Mouse (Mus musculus) CH12.LX (cell line): ENCODE results near the gene Pcmt1.

Experiments
- BHLHE40 ChIP-seq: IDR thresholded peaks from 2 replicates; pipeline ENCODE4 v1.6.1; 2011; ENCODE audit warnings: mild to moderate bottlenecking, low read depth, low read length, improper control_type of control experiment
- CHD2 ChIP-seq: IDR thresholded peaks from 2 replicates; pipeline ENCODE4 v1.6.1; 2011; ENCODE audit warnings: low read length, improper control_type of control experiment
- CTCF ChIP-seq, 2 experiments: IDR thresholded peaks in 1 of 2; conservative IDR thresholded peaks in 1 of 2; 2 replicates each; pipeline ENCODE4 v1.5.1; 2011 to 2012; ENCODE audit warnings: low read depth in 2 of 2, low read length in 2 of 2, improper control_type of control experiment in 1 of 2, inconsistent platforms in 1 of 2, mild to moderate bottlenecking in 1 of 2, moderate library complexity in 1 of 2
- EP300 ChIP-seq: IDR thresholded peaks from 2 replicates; pipeline ENCODE4 v1.6.1; 2011; ENCODE audit warnings: low read length, improper control_type of control experiment
- JUND ChIP-seq: conservative IDR thresholded peaks from 2 replicates; pipeline ENCODE4 v1.6.1; 2011; ENCODE audit warnings: low read depth, low read length, improper control_type of control experiment
- MAFK ChIP-seq: IDR thresholded peaks from 2 replicates; pipeline ENCODE4 v1.6.1; 2011; ENCODE audit warnings: low read length, improper control_type of control experiment; ENCODE audit not compliant: insufficient replicate concordance
- MAX ChIP-seq: IDR thresholded peaks from 2 replicates; pipeline ENCODE4 v1.6.1; 2011; ENCODE audit warnings: low read length, improper control_type of control experiment
- MAZ ChIP-seq: IDR thresholded peaks from 2 replicates; pipeline ENCODE4 v1.6.1; 2012; ENCODE audit warnings: low read depth, mild to moderate bottlenecking, inconsistent platforms, low read length, improper control_type of control experiment, moderate library complexity
- NELFE ChIP-seq: IDR thresholded peaks from 2 replicates; pipeline ENCODE4 v1.6.1; 2011; ENCODE audit warnings: low read depth, low read length, improper control_type of control experiment
- POLR2A ChIP-seq: IDR thresholded peaks from 2 replicates; pipeline ENCODE4 v1.6.1; 2011; ENCODE audit warnings: low read depth, mild to moderate bottlenecking, improper control_type of control experiment, low read length
- RCOR1 ChIP-seq: conservative IDR thresholded peaks from 2 replicates; pipeline ENCODE4 v1.6.1; 2012; ENCODE audit warnings: low read depth, mild to moderate bottlenecking, inconsistent platforms, low read length, improper control_type of control experiment
- USF1 ChIP-seq: IDR thresholded peaks from 2 replicates; pipeline ENCODE4 v1.6.1; 2014; ENCODE audit warnings: low read depth, mild to moderate bottlenecking, inconsistent platforms, low read length, improper control_type of control experiment
- USF2 ChIP-seq: conservative IDR thresholded peaks from 2 replicates; pipeline ENCODE4 v1.6.1; 2011; ENCODE audit warnings: low read depth, low read length, improper control_type of control experiment
- ZMIZ1 ChIP-seq: IDR thresholded peaks from 2 replicates; pipeline ENCODE4 v1.6.1; 2012; ENCODE audit warnings: low read depth, mild to moderate bottlenecking, inconsistent platforms, low read length, improper control_type of control experiment

- TF ChIP-seq NELFE (no peak), CTCF (conservative IDR thresholded peaks at IDR 0.05 in 1 of 2, IDR thresholded peaks at IDR 0.05 in 1 of 2; ENCODE audit: low read depth in 2 of 2, low read length in 2 of 2) (no peak), POLR2A (no peak), MAFK (no peak), USF1 (no peak), USF2 (no peak), BHLHE40 (no peak), EP300 (no peak), RCOR1 (no peak), MAX (no peak), MAZ (no peak), ZMIZ1 (no peak), JUND (no peak), CHD2 (no peak)
Measured at GRCm38 (mm10) chr10:7594797-7595196, 86.1 kb downstream of the Pcmt1 start.
